Mouse (Mus musculus) midbrain, embryonic 15.5 days (tissue): ENCODE data around the gene Slc45a1. TPM values are rescaled to one million over a fixed set of nuclear protein-coding genes. Genes with fewer than 3 reads are reported as not detected.
A peak's percentile ranks its signal among the peaks of the same experiment; 100 is the strongest.

ENCODE experiments used
- ATAC-seq: fragments of 200-750 bp; cut with Nextera tagmentation; replicated peaks from 2 replicates; pipeline ENCODE4 v1.8.0; 2017; ENCODE audit warnings: moderate TSS enrichment
- H3K27ac ChIP-seq: fragments of 300-500 bp; sonication (generic); 2 replicates; pipeline ENCODE4 v1.5.1; 2015; ENCODE audit warnings: mild to moderate bottlenecking, inconsistent platforms
- H3K27me3 ChIP-seq: fragments of 300-500 bp; sonication (generic); replicated peaks from 2 replicates; pipeline ENCODE4 v1.6.1; 2015; ENCODE audit warnings: inconsistent platforms
- H3K36me3 ChIP-seq: fragments of 300-500 bp; sonication (generic); replicated peaks from 2 replicates; pipeline ENCODE4 v1.6.1; 2015; ENCODE audit warnings: inconsistent platforms
- H3K4me1 ChIP-seq: fragments of 300-500 bp; sonication (generic); 2 replicates; pipeline ENCODE4 v1.6.1; 2015; ENCODE audit warnings: inconsistent platforms
- H3K4me2 ChIP-seq: fragments of 300-500 bp; sonication (generic); 2 replicates; pipeline ENCODE4 v1.6.1; 2015; ENCODE audit warnings: inconsistent platforms, mild to moderate bottlenecking, moderate library complexity
- H3K4me3 ChIP-seq: fragments of 300-500 bp; sonication (generic); 2 replicates; pipeline ENCODE4 v1.5.1; 2015; ENCODE audit warnings: mild to moderate bottlenecking, inconsistent platforms
- H3K9ac ChIP-seq: fragments of 300-500 bp; sonication (generic); 2 replicates; pipeline ENCODE4 v1.6.1; 2015; ENCODE audit warnings: mild to moderate bottlenecking, inconsistent platforms
- H3K9me3 ChIP-seq: fragments of 300-500 bp; sonication (generic); 2 replicates; pipeline ENCODE4 v1.6.1; 2016; ENCODE audit warnings: inconsistent platforms
- WGBS: fragments of 180-500 bp; shearing (Covaris S2); methylation state at CpG from one replicate; pipeline ENCODE4 v1.1.7; 2015; ENCODE audit warnings: mixed read lengths; 5-methylcytosine and 5-hydroxymethylcytosine counted together
- polyA plus RNA-seq: library from polyadenylated mRNA; unstranded; fragments of >200 nt; fragmentation: Nextera tagmentation; extraction: Ambion mirVana; gene quantifications from 2 replicates; pipeline ENCODE4 v1.2.1, GENCODE M21; 2015

Slc45a1 gene
- polyA plus RNA-seq, 1 experiment from 2014 or later = 38.0 TPM

DNA sequence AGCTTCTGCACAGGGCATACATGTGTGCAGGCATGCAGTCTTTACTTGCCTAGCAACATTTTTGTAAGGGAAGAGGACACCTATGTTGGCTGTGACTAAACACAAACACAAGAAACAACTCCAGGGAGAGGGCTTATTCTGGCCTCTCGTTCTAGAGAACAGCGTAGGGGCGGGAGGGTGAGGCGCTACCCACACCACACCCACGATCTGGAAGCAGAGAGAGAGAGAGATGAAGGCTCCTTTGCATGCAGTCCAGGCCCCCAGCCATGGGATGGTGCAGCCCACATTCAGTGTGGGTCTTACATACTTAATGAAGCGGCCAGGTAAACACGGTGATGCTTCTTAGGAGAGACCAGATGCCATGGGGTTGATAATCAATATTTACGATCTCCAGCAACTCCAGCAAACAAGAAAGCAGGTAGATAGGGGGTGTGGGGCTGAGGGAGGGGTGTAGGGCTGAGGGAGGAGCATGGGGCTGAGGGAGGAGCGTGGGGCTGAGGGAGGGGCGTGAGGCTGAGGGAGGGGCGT, 1.2 kb upstream of the Slc45a1 start:
- Histone ChIP-seq H3K4me3 (no peak overlapping the region), H3K9ac (no peak overlapping the region), H3K27ac (no peak overlapping the region), H3K27me3 (peaks cover 10% of the 10 kb centered on the region), H3K4me2 (no peak overlapping the region), H3K9me3 (no peaks in the 10 kb centered on the region), H3K36me3 (no peaks in the 10 kb centered on the region; the same call in 1 of the 2 replicates), H3K4me1 (peaks cover 18% of the 10 kb centered on the region)
- ATAC-seq = no peak
- 51% methylated on average over 9 of the region's 11 CpGs for WGBS

DNA sequence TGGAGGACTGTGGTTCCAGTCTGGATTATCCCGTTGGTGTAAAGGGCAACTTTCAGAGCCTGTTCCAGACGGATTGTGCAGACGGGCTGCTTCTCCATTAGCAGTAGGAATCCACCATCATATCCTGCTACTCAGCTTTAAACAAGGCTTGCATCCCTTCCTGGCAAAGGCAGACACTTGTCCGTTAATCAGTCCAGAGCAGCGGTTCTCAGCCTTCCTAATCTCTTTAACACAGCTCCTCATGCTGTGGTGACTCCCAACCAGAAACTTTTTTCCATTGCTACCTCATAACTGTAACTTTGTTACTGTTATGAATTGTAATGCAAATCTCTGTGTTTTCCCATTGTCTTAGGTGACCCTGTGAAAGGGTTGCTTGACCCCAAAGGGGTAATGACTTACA, 2.6 kb downstream of the Slc45a1 start:
- no peak for ATAC-seq
- H3K36me3 ChIP-seq = no peaks in the 10 kb centered on the region; the same call in 1 of the 2 replicates
- no peak overlapping the region for H3K27ac ChIP-seq
- no peak overlapping the region for H3K4me2 ChIP-seq
- WGBS = 81% methylated on average over 5 of the region's 5 CpGs
- H3K27me3 ChIP-seq = 0 out of 2 replicates have a peak, but pooled peaks cover 4% of the 10 kb centered on the region
- H3K4me1 ChIP-seq = peaks cover 18% of the 10 kb centered on the region
- H3K9ac ChIP-seq = no peak overlapping the region
- no peaks in the 10 kb centered on the region for H3K9me3 ChIP-seq
- H3K4me3 ChIP-seq = no peak overlapping the region

DNA sequence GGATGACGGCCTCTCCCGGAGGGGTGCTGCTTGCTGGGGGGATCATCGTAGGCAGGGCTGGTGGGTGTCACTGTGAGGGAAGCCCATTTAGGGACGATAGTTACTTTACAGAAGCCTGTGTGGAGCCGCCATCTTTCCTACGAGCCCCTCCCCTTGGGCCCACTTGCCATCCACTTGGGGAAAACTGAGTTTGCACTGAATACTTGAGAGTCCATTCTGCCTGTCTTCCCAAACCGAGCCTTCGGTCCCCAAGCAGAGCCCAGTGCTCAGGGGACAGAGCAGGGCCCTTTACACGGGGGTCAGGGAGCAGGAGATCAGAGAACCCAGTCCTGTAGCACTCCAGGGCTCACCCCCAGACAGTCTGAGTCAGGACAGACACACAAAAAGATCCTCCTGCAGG, 7.7 kb downstream of the Slc45a1 start:
- Histone ChIP-seq H3K36me3 (0 out of 2 replicates have a peak, but pooled peaks cover 13% of the 10 kb centered on the region), H3K27ac (no peak overlapping the region), H3K27me3 (no peaks in the 10 kb centered on the region), H3K9me3 (no peaks in the 10 kb centered on the region), H3K4me1 (no peaks in the 10 kb centered on the region), H3K4me3 (no peak overlapping the region), H3K4me2 (no peak overlapping the region), H3K9ac (no peak overlapping the region)
- WGBS = 87% methylated on average over 9 of the region's 9 CpGs
- ATAC-seq = no peak

DNA sequence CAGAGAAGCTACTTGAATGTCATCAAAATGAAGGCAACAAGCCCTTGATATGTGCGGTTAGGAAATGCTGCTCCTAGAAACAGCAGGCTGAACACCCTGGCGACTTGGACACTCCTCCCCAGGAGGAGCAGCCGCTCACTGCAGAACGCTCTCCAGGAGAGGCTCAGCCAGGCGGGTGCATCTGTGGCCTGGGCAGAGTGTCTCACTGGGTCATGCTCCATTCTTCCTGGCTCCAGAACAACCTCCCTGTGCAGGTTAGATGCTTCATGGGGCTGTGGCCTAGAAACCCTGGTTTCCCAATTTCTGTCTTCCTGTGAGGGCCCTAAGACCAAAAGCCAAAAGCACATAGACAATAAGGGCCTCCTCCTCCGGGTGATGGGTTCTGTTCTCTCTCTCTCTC, 15.3 kb downstream of the Slc45a1 start:
- WGBS = 85% methylated on average over 6 of the region's 6 CpGs
- Histone ChIP-seq H3K9me3 (no peaks in the 10 kb centered on the region), H3K4me1 (no peaks in the 10 kb centered on the region), H3K27ac (no peak overlapping the region), H3K4me3 (no peak overlapping the region), H3K36me3 (0 out of 2 replicates have a peak, but pooled peaks cover 9% of the 10 kb centered on the region), H3K9ac (no peak overlapping the region), H3K27me3 (no peaks in the 10 kb centered on the region), H3K4me2 (no peak overlapping the region)
- no peak for ATAC-seq

DNA sequence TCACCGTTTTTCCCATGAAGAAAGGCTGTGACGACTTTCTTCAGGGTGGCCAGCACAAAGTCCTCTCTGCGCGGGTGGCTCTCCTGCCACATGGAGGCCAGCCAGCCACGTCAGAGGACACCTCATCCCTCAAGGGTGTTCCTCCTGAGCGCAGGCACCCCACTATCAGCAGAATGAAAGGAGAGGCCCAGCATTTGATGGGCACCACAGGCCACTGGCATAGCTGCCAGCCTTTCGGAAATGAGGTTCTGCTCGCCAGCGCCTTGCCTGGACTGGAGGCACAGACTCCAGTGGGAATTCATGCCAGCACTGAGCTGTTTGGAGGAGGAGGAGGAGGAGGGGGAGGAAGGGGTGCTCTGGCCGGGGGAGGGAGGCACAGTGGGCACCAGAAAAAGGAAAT, 16.4 kb downstream of the Slc45a1 start:
- no peaks in the 10 kb centered on the region for H3K27me3 ChIP-seq
- ATAC-seq = no peak
- 0 out of 2 replicates have a peak, but pooled peaks cover 4% of the 10 kb centered on the region for H3K36me3 ChIP-seq
- H3K27ac ChIP-seq = no peak overlapping the region
- H3K4me3 ChIP-seq = no peak overlapping the region
- H3K4me2 ChIP-seq = no peak overlapping the region
- 88% methylated on average over 10 of the region's 10 CpGs for WGBS
- H3K4me1 ChIP-seq = no peaks in the 10 kb centered on the region
- no peaks in the 10 kb centered on the region for H3K9me3 ChIP-seq
- no peak overlapping the region for H3K9ac ChIP-seq

DNA sequence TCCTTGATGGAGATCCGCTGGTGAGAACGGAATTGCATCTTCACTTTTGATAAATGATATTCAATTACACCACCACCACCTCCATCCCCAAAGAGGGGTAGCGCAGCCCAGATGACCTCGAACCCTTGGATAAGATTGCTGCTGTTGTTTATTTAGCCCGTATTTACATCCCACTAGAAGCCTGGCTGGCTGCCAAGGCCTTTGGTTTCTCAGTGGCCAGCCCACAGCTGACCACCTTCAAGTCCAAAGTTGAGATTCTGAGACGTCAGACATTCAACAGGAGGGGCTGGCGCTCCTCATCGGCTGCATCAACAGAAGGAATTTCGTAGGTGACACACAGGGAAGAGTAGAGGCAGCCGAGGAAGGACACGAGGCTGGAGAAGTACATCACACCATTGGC, 22.7 kb downstream of the Slc45a1 start:
- Histone ChIP-seq H3K27ac (no peak overlapping the region), H3K4me3 (no peak overlapping the region), H3K4me1 (no peaks in the 10 kb centered on the region), H3K9me3 (no peaks in the 10 kb centered on the region), H3K4me2 (no peak overlapping the region), H3K36me3 (0 out of 2 replicates have a peak, but pooled peaks cover 4% of the 10 kb centered on the region), H3K9ac (no peak overlapping the region), H3K27me3 (no peaks in the 10 kb centered on the region)
- ATAC-seq = no peak
- whole genome bisulfite sequencing = 86% methylated on average over 11 of the region's 11 CpGs

DNA sequence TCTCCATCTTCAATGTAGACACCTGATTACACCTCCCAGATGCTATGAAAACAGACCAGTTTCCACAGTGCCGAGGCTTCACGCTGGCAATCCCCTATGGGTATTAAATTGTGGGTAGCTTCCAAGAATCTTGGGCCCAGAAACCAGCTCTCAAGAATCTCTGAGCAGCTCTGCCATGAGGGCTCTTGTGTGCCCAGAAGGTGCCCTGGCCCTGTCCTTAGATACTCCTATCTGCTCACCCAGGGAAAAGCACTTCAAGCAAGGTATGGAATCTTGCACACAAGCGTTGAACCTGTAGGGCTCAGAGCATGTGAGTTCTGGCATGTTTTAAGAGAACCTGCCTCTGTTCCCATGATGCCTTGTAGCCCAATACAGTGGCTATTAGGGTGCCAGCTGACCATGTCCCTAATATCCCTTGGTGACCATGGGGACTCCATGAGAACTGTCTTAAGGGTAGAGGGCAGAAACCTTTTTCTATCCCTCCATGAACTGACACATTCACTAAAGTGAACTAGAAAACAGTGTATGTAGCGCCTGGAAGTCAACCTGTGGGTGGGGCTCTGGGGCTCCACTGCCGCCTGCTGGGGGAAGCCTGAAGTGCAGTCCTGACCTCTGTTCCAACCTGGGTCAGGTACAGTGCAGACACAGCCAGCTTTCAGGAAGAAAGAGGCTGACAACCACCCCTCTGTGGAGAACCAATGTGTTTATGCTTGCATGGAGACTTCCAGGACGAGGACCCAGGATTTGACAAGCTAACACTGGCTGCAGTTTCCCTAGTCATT, 25.8 kb downstream of the Slc45a1 start:
- Histone ChIP-seq H3K9me3 (no peaks in the 10 kb centered on the region), H3K27ac (no peak overlapping the region)

DNA sequence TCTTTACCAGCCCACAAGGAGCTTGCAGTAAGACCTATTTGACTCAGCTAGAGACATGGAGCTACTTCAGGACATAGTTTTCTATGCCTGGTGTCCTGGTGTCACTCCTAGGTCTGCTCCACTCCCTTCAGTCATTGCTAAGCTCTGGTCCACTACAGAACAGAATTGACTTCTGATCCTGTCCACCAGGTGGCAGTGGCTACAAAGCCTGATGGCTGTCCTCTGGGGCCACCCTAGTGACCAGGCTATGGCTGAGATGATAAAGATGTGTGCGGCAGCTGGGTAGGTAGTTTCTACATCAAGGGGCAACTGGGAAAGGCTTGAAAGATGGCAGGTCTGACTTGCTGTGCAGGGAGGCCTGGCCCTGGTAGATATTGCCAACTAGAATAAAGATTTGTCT, 26.5 kb downstream of the Slc45a1 start:
- H3K4me2 ChIP-seq = no peak overlapping the region
- H3K9ac ChIP-seq = no peak overlapping the region
- no peaks in the 10 kb centered on the region for H3K9me3 ChIP-seq
- ATAC-seq = peak; percentile 57
- H3K36me3 ChIP-seq = peaks cover 4% of the 10 kb centered on the region; the same call in 1 of the 2 replicates
- no peaks in the 10 kb centered on the region for H3K27me3 ChIP-seq
- 32% methylated on average over 1 of the region's 1 CpGs for WGBS
- H3K27ac ChIP-seq = no peak overlapping the region
- no peaks in the 10 kb centered on the region for H3K4me1 ChIP-seq
- H3K4me3 ChIP-seq = no peak overlapping the region

More for the DNA sequence above, 25.8 kb downstream of the Slc45a1 start:
- no peak overlapping the region for H3K4me3 ChIP-seq
- H3K36me3 ChIP-seq = 0 out of 2 replicates have a peak, but pooled peaks cover 4% of the 10 kb centered on the region
- no peak overlapping the region for H3K4me2 ChIP-seq
- H3K27me3 ChIP-seq = no peaks in the 10 kb centered on the region
- no peak overlapping the region for H3K9ac ChIP-seq
- H3K4me1 ChIP-seq = no peaks in the 10 kb centered on the region
- 50% methylated on average over 6 of the region's 6 CpGs for WGBS
- no peak for ATAC-seq

DNA sequence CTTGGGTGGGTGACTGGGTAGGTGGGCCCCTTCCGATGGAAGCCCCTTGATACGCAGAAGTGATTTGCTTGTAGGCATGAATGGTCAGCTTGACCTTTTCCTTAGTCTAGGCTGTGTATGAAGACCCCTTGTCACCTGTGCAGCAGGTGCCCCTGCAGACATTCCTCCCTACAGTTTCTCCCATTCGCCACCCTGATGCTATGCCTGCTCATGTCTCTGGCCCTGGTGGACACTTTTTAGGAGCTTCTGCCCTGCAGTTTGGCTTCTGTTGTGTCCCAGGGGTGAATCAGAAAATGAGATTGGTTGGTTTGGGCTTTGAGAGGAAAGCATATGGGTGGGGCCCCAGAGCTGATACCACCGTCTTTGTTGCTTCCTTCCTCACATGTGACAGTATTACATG, 27.0 kb downstream of the Slc45a1 start:
- Histone ChIP-seq H3K27ac (no peak overlapping the region), H3K4me2 (no peak overlapping the region), H3K27me3 (no peaks in the 10 kb centered on the region), H3K36me3 (peaks cover 3% of the 10 kb centered on the region; the same call in 1 of the 2 replicates), H3K9me3 (no peaks in the 10 kb centered on the region), H3K4me1 (no peaks in the 10 kb centered on the region), H3K4me3 (no peak overlapping the region), H3K9ac (no peak overlapping the region)
- 78% methylated on average over 4 of the region's 4 CpGs for WGBS
- no peak for ATAC-seq

DNA sequence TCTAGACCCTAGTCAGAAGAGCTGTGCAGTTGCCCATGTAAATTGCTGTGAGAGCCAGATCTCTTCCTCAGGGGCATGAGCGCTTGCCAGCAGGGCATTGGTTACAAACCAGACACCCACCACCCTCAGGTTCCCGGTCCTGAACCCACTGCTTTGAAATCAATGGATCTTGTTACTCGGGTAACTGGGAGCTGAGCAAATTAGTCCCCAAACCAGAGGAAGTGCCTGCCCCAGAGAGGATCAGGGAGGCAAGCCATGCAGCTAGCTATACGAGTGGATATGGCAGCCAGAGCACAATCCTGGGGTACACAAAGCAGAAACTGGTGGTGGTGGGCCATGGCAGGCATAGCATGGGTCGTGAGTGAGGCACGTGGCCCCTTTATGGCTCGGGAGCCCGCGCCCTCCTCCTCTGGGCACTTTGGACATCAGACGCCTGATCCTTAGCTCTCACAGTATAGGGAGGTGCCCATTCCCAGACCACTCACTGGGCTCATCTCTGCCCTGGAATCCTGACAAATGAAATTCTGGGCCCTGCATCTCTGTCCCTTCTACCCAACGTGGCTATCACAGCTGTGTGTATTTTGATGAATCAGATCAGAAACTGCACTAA, 27.7 kb downstream of the Slc45a1 start:
- 71% methylated on average over 11 of the region's 11 CpGs for WGBS
- Histone ChIP-seq H3K9me3 (no peaks in the 10 kb centered on the region), H3K27ac (0 out of 2 replicates have a peak overlapping the region, but pooled peaks have one; percentile 22), H3K4me3 (no peak overlapping the region), H3K4me1 (no peaks in the 10 kb centered on the region), H3K27me3 (no peaks in the 10 kb centered on the region), H3K9ac (no peak overlapping the region), H3K4me2 (no peak overlapping the region), H3K36me3 (peaks cover 4% of the 10 kb centered on the region; the same call in 1 of the 2 replicates)
- ATAC-seq = no peak

DNA sequence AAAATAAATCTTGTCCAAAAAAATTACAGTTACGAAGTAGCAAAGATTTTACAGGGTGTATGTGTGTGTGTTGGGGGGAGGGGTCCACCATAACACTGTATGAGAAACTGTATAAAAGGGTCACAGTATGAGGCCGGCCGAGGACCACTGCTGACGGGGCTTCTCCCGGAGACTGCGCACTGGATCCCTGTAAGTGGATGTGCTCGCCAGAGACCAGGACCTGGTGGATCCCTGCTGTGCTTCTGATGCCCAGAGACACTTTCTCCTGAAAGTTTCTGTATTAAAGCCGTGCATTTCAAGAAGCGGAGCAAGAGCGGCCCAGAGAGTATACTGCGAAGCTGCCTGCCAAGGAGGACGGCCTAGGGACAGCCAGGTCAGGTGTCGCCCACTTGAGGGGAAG, 29.3 kb downstream of the Slc45a1 start:
- ATAC-seq = no peak
- H3K36me3 ChIP-seq = peaks cover 4% of the 10 kb centered on the region; the same call in 1 of the 2 replicates
- no peaks in the 10 kb centered on the region for H3K27me3 ChIP-seq
- 92% methylated on average over 13 of the region's 13 CpGs for WGBS
- no peak overlapping the region for H3K4me3 ChIP-seq
- H3K4me1 ChIP-seq = no peaks in the 10 kb centered on the region
- H3K27ac ChIP-seq = no peak overlapping the region
- no peaks in the 10 kb centered on the region for H3K9me3 ChIP-seq
- no peak overlapping the region for H3K4me2 ChIP-seq
- H3K9ac ChIP-seq = no peak overlapping the region

DNA sequence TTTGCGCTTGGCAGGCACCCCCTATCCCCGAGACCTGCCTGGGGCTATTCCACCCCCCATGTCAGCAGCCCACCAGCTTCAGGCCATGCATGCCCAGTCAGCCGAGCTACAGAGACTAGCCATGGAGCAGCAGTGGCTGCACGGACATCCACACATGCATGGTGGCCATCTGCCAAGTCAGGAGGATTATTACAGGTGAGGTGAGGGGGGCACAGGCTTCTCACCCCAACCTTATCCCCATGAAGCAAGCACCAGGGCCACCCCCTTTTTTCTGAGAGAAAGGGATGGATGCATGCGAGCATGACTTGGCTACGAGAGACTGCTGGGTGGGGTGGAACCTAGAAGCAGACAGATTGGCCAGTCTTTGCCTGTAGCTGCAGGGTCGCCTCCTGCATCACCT, 33.0 kb downstream of the Slc45a1 start:
- no peak overlapping the region for H3K4me2 ChIP-seq
- H3K36me3 ChIP-seq = peaks cover 37% of the 10 kb centered on the region
- H3K4me1 ChIP-seq = no peaks in the 10 kb centered on the region
- no peaks in the 10 kb centered on the region for H3K27me3 ChIP-seq
- H3K9me3 ChIP-seq = no peaks in the 10 kb centered on the region
- no peak for ATAC-seq
- no peak overlapping the region; the same call in 1 of the 2 replicates for H3K27ac ChIP-seq
- no peak overlapping the region for H3K9ac ChIP-seq
- H3K4me3 ChIP-seq = no peak overlapping the region
- WGBS = 88% methylated on average over 7 of the region's 7 CpGs
